Mouse (Mus musculus): ENCODE results near the gene Nrg3. TPM values are rescaled to one million over a fixed set of nuclear protein-coding genes. Genes with fewer than 3 reads are reported as not detected.
"Not testable (repeated sequence)": the region's sequence is repeated elsewhere in the genome, so short reads cannot be mapped to it uniquely, and the experiment has no call there.

The Nrg3 gene
- total RNA-seq, 1 experiment from 2014 or later, result 4.6 TPM

DNA sequence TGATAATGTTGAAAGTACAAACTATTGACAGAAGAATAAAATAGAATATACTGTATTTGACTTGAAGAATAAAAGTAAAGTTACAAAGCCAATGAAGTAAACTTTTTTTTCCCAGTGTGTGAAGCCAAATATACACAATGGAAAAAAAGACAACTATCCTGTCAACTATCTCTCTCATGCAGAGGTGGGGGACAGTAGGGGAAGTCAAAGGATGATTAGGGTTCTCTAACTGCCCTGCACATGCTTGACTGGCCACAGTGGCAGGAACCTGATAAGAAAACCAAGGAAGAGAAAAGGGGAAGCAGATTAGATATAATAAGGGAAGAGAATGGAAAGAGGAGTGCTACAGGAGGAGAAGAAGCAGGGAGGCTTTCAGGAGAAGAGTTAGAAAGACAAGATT is 855.9 kb downstream of the Nrg3 start:
- DNase-seq, result no peak

DNA sequence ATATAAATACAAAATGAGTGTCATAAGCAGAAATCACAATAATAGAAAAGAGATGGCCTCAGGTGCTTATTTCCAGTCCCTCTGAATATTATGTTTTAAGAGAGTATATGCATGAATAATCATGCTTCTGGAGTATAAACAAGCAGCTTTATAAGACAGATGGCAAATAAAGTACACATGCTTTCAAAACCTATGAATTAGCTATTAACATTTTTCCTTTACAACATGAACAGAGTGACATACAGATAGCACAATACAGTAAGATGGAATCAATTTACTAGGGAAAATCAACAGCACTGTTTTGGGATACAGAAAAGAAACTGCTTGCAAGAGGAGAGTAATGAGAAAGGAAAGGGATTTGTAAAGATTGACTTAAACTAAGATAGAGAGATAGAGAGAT is 875.2 kb downstream of the Nrg3 start:
- DNase-seq, result no peak

DNA sequence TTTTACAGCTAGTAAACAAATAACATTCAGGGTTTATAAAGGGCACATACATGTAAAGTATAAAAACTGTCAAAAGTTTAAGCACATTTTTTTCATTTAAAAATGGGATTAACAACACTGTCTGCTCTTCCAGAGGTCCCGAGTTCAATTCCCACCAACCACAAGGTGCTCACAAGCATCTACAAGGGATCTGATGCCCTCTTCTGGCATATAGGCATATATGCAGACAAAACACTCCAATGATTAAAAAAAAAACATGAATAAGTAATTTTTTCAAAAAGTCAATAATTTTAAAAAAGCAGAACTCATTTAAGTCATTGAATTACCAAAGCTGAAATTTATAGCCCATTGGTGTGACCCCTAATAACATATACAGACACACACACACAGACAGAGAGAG is 878.6 kb downstream of the Nrg3 start:
- no peak for DNase-seq

DNA sequence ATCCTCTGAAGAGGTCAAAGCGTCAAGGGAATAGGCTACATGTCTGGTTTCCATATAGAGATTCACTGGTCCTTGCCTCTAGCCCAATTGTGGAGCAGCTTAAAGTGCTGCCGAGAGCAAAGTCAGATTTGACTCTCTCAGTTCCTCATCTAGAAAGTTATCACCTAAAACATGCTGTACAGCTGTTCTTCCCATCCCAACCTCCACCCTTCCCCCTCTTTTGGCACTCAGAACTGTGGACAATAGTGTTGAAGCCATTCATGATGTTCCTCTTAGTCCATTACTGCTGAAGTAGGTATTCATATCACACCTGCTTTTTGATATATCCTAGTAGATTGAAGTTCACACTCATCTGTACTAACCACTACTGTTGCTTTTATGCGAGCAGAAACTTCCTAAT is 896.1 kb downstream of the Nrg3 start:
- DNase-seq, result no peak

DNA sequence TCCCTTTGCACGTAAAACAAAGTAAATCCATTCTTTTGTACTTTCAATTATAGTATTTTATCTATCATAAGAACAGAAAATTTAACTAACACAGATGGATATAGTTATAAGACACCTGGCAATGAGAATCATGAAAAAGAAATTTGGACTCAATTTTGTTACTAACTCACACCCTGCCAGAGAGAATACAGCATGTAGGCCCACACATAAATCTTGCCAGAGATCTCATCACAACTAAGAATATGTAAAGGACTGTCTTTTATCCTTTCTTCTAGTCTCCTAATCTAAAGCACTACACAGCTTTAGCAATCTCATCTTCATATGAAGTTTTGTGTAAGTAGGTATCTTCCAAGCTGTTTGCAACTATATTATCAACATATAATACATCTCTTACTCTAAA is 904.7 kb downstream of the Nrg3 start:
- DNase-seq, result no peak

DNA sequence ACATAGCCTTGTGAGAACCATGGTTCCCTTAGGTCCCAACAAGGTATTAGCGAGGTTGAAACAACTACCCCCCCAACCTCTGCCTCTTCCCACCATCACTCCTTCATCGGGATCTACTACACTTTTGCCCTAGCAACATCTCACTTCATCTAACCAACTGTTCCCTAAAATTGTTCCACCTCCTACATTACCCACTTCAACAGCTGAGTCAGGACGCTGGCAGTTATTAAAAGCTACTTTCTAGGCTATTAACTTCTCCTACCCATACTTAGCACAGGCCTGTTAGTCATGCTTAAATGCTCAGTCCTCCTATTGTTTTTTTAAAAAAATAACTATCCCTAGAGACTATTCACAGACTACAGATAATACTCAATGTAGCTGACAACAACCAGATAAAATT is 906.7 kb downstream of the Nrg3 start:
- DNase-seq, result no peak

DNA sequence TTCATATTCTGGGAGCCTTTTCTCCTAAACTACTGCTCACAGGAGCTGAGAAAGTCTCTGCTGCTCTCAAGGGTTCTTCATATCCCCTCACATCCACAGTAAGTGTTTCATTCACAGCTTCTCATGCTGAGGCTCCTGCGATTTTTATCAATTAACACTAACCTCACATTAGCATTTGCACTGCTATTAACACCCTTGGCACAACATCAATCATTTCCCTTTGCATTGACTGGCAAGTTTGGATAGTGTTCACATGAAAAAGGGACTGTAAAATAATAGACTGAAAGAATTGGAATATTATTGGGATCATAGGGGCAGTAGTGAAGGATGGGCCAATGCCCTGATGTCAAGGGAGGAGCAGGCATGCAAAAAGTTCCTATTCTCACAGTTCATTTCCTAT is 918.3 kb downstream of the Nrg3 start:
- DNase-seq, result no peak

DNA sequence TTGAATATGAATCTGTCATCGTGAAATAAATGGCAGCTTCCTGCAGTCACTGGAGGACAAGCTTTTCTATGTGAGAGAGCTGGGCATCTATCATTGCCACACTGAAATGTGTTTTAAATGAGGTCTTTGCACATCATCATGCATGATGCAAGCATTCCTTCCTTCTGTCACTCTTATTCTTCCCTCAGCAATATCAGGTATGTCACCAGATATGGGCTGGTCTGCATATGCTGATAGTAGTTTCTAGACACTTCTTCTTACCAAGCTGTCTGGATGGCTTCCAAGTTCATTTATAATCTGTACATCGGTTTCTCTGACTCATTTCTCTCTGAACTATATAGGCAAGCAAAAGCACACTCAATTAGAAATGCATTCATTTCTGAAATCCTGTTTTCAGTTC is 925.6 kb downstream of the Nrg3 start:
- no peak for DNase-seq

DNA sequence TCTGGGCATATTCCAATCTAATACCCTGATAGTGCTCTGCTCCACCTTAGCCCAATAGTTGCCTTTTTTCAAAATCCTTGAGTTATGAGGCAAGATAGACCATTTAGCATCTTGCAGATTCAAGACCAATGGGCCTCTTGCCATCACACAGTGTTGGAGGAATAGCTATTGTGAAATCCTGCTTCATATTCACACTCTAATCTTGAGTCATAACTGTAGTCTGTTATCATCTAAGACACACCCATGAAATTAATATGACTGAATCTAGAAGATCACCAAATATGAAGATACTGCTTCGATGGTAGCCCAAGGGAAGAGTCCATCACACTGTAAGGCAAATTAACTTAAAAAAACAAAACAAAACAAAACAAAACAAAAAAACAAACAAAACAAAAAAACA is 937.7 kb downstream of the Nrg3 start:
- DNase-seq, result no peak

DNA sequence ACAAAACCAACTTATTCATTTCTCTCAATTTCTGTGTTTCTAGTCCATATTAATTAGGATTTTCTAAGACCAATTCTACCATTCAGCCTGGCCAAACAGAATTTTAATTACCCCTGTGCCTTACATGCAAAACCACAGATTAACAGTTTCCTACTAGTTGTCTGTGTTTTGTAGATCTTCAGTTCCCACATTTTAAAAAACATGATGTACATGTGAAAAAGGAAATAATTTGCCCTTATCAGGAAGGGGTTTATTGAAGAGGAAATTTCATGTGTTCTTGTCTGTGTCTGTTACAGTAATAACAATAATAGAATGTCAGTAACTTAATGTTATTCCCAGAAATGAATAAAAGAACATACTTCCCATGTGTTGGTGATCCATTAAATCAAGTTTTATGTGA is 939.4 kb downstream of the Nrg3 start:
- no peak for DNase-seq

DNA sequence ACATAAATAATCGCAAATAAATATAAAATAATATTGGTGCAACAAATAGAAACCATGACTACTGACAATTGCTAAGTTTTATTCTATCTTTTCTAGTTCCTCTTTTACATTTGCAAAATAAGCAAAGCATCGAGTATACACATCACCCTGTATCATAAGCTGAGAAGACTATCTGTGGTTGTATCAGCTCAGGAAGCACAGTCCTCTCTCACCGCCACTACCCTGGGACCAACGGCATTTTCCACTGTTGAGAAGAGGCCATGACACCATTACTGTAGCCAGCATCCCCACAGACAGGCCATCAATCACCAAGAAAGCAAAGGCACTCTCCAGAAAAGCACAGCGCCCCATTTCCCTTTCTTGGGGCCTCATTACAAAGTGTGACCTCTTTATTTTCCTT is 956.7 kb downstream of the Nrg3 start:
- DNase-seq, result no peak

DNA sequence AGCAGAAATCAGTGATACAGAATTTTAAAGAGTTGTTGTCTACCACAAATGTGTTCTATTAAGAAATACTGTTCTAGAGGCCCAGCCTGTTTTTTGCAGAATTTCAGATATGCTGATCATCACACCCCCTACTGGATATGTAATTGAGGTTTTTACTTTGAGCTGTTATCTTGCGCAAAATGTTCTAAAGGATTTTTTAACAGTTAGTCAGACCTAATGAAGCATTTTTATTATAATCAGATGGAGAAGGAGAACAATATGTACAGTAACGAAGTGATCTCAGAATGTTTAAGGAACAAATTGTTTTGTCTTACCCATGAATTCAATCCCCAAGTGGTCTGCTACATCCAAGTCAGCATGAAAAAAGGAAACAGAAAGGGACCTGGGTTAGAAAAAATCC is 963.9 kb downstream of the Nrg3 start:
- no peak for DNase-seq

DNA sequence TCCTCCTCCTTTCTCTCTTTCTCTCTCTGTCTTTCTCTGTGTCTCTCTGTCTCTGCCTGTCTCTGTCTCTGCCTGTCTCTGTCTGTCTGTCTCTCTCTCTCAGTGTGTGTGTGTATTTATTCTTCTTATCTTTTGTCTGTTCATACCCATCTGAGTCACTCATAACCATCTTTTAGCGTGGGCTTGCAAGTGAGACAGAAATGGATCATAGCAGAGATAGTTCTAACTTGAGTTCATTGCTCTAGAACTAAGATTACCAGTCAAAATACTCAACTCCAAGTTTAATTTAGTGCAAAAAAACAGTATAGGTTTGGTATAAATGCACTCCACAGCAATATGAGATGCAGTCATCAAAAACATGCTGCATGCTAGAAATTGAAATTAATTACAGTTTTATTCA is 977.9 kb downstream of the Nrg3 start:
- DNase-seq, result no peak

DNA sequence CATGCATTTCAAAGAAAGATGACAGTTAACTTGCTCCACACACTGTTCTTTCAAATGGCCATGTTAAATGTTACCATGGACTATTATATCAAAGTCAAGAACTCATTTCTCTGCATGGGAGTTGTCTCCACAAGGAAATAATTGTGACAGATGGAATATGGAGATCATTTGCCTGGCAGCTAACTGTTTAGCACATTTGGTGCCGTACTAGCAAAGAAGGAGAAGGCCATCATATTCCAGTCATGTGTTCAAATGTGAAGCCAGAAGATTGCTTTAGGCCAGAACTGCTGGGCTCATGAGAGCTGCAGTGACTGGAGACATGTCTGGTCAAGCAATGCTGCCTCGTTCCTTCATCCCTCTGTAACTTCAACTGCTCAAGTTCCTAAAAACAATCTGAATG is 1025.8 kb downstream of the Nrg3 start:
- no peak for DNase-seq

DNA sequence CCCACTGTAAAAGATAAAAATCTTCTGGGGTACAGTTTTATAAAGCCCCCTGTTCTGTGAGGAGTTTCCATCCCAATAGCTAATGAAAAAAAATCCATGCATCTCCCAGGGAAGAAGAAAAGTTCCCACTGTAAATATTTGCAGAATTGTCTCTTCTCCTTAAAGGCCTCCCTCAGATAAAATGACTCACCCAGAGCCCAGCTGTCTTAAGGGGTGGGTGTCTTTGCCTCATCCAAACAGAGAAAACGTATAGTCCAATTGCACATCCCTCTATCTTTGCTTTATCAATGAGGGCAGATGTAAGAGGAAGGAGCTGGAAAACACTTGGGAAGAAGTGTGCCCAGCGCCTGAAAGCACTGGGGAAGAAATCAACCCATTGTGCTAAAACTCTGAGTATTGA is 1028.1 kb downstream of the Nrg3 start:
- no peak for DNase-seq

DNA sequence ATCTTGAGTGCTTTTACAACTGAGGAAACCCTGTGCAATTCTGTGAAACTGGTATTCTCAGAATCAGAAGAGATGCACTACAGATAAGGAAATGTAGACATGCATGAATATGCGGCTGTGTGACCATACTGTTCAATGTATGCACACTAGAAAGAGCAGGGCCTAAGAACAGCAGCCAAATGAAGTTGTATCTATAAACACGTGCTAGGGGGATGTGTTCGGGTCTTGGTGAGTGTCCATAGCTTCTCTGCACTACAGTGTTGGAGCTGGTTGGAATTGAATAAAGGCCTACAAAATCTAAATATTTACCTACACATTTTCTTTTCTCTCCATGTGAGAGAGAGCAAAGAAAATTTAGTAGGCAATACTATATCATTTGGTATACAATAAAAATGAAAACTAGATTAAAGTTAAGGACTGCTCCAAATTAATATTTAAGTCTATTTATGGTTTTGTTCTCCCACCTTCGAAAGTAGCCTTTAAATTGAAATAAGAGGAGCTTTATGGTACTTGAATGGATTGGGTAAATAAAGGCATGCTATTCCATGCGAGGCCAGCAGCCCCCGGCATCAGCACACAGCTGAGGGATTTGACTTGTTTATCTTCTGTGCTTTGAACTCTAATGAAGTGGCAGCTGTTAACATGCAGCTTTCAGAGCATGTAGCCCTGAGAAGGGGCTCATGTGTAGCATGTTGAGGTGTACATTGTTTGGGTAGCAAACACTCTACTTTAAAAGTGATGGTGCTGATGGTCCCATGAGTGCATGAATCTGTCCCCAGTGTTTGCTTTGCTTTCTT is 1038.9 kb downstream of the Nrg3 start:
- no peak for DNase-seq

DNA sequence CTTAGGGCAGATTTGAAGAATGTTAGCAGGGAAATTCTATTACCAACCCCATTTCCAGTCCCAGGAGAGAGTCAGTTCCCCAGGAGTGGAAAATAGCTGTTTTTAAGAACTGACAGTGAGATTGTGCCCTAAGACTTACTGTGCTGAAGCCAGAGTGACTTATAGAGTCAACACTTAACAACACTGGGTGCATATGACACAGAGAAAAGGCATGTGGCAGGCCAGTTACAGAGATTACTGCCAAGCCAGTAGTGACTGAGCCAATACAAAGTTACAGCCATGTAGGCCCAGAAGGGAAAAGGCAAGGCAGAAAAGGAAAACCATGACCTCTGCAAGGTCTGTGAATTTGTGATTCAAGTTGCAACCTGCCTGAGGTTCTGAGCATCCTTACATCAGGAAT is 1098.2 kb downstream of the Nrg3 start:
- no peak for DNase-seq

DNA sequence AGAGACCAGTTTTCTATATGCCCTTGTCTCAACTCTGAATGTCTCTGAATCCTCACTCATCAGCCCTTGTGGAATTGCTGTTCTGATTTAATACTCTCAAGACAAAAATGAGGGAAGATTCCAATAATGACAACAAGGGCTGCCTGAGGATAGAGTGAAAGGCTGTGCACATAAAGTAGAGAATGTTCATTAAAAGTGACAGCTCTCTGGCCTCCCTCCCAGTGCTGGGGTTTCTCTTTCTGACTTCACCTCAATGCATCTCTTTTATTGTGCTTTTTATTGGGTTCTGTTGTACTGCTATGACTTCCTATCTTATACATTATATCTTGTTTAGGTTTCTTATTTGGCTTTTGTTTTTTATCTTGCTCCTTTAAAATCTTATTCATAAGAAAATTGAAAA is 1131.9 kb downstream of the Nrg3 start:
- no peak for DNase-seq

DNA sequence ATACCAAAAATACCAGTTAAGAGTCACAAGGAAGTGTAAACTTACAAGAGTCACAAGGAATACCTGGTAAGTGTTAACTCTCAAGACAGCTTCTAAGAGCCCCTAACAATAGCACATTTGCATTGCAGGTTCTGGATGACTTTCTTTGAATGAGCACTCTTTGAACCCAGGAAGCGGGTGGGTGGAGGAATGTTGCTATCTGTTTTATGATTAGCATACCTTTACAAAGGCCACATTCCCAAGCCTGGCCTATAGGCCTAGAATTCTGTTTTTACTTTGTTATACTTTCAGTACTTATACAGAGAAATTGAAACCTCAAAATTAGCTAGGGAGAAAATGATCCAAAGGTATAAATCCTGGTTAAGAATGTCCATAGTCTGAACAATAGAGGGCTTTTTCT is 1150.0 kb downstream of the Nrg3 start:
- DNase-seq, result not testable (repeated sequence)

DNA sequence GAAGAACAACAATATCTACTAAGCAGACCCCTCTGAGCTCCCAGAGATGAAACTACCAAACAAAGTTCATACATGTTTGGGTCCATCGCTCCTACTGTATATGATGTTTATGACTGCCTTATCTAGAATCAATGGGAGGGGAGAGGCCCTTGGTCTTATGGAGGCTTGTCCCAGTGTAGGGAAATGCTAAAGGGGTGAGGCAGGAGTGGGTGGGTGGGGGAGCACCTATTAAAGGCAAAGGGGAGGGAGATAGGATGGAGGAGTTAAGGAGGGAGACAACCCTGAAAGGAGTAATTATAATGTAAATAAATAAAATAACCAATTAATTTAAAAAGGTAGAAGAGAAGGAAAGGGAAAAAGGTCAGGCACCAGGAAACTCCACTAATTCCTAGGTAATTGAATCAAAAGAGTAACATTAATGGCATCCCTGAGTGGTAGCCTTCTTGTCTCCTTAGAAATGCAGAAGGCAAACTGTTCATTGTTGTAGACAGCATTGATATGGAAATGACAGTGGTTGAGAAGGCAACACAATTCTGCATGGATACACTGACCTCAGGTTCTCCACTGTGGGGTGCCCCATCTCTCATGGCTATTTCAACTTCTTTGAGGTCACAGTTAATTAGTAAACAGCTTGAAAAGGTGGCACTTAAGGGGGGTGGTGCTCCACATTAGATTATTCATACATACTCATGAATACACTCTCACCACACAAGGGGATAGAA is 1152.1 kb downstream of the Nrg3 start:
- DNase-seq, result no peak
